Mouse (Mus musculus) liver, postnatal 0 days (tissue): Measurements from ENCODE around the gene Shcbp1l. TPM values are rescaled to one million over a fixed set of nuclear protein-coding genes. Genes with fewer than 3 reads are reported as not detected.
A peak's percentile ranks its signal among the peaks of the same experiment; 100 is the strongest.

Source experiments
- ATAC-seq: fragments of 200-750 bp; cut with Nextera tagmentation; 2 replicates; pipeline ENCODE4 v1.8.0; 2017; ENCODE audit warnings: mild to moderate bottlenecking, moderate library complexity
- DNase-seq: peaks from one replicate; pipeline ENCODE4 v3.0.0-alpha.2; 2016
- H3K27ac ChIP-seq: fragments of 300-500 bp; sonication (generic); 2 replicates; pipeline ENCODE4 v1.5.1; 2014; ENCODE audit warnings: antibody characterized with exemption, moderate library complexity, mild to moderate bottlenecking, low read depth
- H3K27me3 ChIP-seq: fragments of 300-500 bp; sonication (generic); 2 replicates; pipeline ENCODE4 v1.6.1; 2014; ENCODE audit warnings: low read length, control low read depth, mixed read lengths; ENCODE audit not compliant: insufficient read depth
- H3K36me3 ChIP-seq: fragments of 300-500 bp; sonication (generic); replicated peaks from 2 replicates; pipeline ENCODE4 v1.6.1; 2014; ENCODE audit warnings: mild to moderate bottlenecking, control low read depth, low read length, moderate library complexity, mixed read lengths; ENCODE audit not compliant: insufficient read depth
- H3K4me1 ChIP-seq: fragments of 300-500 bp; sonication (generic); 2 replicates; pipeline ENCODE4 v1.6.1; 2014; ENCODE audit warnings: antibody characterized with exemption, mild to moderate bottlenecking, control low read depth; ENCODE audit not compliant: insufficient read depth
- H3K4me2 ChIP-seq: fragments of 300-500 bp; sonication (generic); 2 replicates; pipeline ENCODE4 v1.6.1; 2014; ENCODE audit warnings: low read depth, mild to moderate bottlenecking, low read length, moderate library complexity, mixed read lengths
- H3K4me3 ChIP-seq: fragments of 300-500 bp; sonication (generic); 2 replicates; pipeline ENCODE4 v1.5.1; 2014; ENCODE audit warnings: low read depth, low read length
- H3K9ac ChIP-seq: fragments of 300-500 bp; sonication (generic); replicated peaks from 2 replicates; pipeline ENCODE4 v1.6.1; 2014; ENCODE audit warnings: mild to moderate bottlenecking, moderate library complexity
- H3K9me3 ChIP-seq: fragments of 300-500 bp; sonication (generic); 2 replicates; pipeline ENCODE4 v1.6.1; 2016; ENCODE audit warnings: mild to moderate bottlenecking, control low read depth, low read length, mixed read lengths
- CTCF ChIP-seq: sonication (generic); IDR thresholded peaks from 2 replicates; pipeline ENCODE4 v1.5.1; 2016; ENCODE audit warnings: antibody characterized with exemption, low read depth
- EP300 ChIP-seq: IDR thresholded peaks from 2 replicates; pipeline ENCODE4 v1.6.1; 2016; ENCODE audit warnings: antibody characterized with exemption, low read depth, mild to moderate bottlenecking
- WGBS: fragments of 180-500 bp; shearing (Covaris S2); extraction: QIAGEN DNeasy Blood & Tissue Kit; methylation state at CpG from one replicate; pipeline ENCODE4 v1.1.7; 2014; ENCODE audit not compliant: insufficient replicate concordance; 5-methylcytosine and 5-hydroxymethylcytosine counted together
- polyA plus RNA-seq: library from polyadenylated mRNA; unstranded; fragments of >200 nt; fragmentation: Nextera tagmentation; extraction: Ambion mirVana; gene quantifications from 2 replicates; pipeline ENCODE4 v1.2.1, GENCODE M21; 2015

The Shcbp1l gene
- polyA plus RNA-seq, 1 experiment from 2014 or later: 0.05 TPM

DNA sequence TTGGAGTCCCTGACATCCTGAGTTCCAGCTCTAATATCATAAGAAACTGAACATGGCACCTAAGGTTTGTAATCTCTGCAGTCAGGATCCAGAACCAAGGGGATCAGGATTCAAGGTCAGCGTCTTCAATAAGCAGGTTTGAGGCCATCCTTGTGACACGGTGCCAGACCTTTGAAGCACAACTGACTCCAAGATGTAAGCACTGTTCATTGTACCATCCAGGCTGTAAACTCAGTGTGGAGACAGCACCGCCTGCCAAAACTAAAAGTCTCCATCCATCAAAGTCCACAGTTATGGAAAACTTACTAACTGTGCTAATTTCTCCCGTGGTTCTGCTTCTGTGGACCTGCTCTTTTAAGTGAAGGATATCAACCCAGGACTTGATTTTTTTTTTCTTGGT, 65.0 kb downstream of the Shcbp1l start:
- no peak for ATAC-seq
- Histone ChIP-seq H3K9ac (no peak overlapping the region), H3K4me1 (peaks cover 13% of the 10 kb centered on the region), H3K27me3 (no peaks in the 10 kb centered on the region), H3K27ac (peak overlapping the region; percentile 40; the same call in 1 of the 2 replicates), H3K4me2 (no peak overlapping the region), H3K4me3 (no peak overlapping the region), H3K36me3 (no peaks in the 10 kb centered on the region), H3K9me3 (no peaks in the 10 kb centered on the region)
- 79% methylated on average over 4 of the region's 4 CpGs for WGBS
- no peak for TF ChIP-seq CTCF
- TF ChIP-seq EP300: no peak
- no peak for DNase-seq

DNA sequence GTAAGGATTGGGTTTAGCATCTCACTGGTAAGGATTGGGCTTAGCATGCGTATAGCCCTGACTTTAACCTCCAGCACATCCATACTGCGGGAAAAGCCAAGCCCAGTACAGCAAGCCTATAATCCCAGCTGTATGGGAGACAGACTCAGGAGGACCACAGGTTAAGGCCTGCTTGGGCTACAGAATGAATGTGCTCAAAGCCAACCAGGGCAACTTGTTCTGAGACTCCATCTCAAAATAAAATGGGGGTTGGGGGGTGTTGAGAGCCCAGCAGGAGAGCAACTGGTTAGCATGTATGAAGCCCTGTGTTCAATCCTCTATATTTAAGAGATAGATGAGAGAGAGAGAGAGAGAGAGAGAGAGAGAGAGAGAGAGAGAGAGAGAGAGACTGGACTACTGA, 66.4 kb downstream of the Shcbp1l start:
- H3K9me3 ChIP-seq: no peaks in the 10 kb centered on the region
- H3K27ac ChIP-seq: peak overlapping the region; percentile 64; the same call in 1 of the 2 replicates
- H3K9ac ChIP-seq: no peak overlapping the region
- no peaks in the 10 kb centered on the region for H3K36me3 ChIP-seq
- no peak overlapping the region for H3K4me3 ChIP-seq
- H3K4me2 ChIP-seq: no peak overlapping the region
- WGBS: 95% methylated on average over 2 of the region's 2 CpGs
- H3K4me1 ChIP-seq: peaks cover 4% of the 10 kb centered on the region
- H3K27me3 ChIP-seq: no peaks in the 10 kb centered on the region
- no peak for TF ChIP-seq EP300
- TF ChIP-seq CTCF: no peak
- no peak for DNase-seq
- ATAC-seq: no peak

DNA sequence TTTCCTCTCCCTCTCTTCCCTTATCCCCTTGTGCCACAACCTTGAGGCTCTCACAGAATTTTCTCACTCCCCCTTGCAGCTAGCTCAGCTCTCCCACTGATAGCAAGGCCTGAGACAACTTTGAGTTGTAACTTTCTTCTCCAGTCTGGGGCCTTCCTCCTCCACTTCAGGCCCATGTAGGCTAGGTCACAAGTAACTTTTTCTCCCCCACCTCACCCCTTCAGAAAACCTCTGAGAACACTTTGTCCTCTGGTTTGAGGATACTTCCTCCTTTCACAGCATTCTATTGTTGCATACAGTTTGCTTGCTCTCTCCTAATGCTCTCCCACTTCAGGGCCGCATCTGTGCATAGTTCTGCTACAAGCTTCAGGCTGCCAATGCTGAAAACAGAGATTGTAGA, 66.9 kb downstream of the Shcbp1l start:
- Histone ChIP-seq H3K27me3 (no peaks in the 10 kb centered on the region), H3K4me1 (peaks cover 4% of the 10 kb centered on the region), H3K27ac (peak overlapping the region; percentile 64), H3K4me2 (no peak overlapping the region), H3K9ac (no peak overlapping the region), H3K4me3 (no peak overlapping the region), H3K36me3 (no peaks in the 10 kb centered on the region), H3K9me3 (no peaks in the 10 kb centered on the region)
- 71% methylated on average over 1 of the region's 1 CpGs for WGBS
- TF ChIP-seq CTCF (no peak), EP300 (peak; percentile 34)
- DNase-seq (no peak), ATAC-seq (no peak)

DNA sequence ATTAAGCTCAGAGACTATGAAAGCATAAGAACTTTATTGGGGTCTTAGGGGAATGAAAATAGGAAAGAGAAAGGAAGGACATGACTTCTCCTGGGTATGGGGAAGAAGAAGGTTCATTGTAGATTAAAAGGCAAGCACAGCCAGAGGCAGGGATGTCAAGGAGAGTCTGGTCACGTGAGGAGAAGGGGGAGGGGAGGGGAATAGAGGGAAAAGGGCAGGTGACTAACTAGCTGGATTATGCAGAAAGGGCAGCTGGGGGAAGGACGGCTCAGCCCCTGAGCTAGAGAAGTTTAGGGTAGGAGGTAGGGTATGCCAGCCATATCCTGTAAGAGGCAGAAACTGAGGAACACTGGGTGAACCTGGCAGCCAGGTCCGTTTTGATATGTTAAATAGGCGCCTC, 68.4 kb downstream of the Shcbp1l start:
- H3K27ac ChIP-seq: no peak overlapping the region
- H3K9ac ChIP-seq: no peak overlapping the region
- TF ChIP-seq CTCF (no peak), EP300 (no peak)
- H3K4me1 ChIP-seq: no peaks in the 10 kb centered on the region; the same call in 1 of the 2 replicates
- WGBS: 51% methylated on average over 4 of the region's 4 CpGs
- no peak overlapping the region for H3K4me2 ChIP-seq
- no peak overlapping the region for H3K4me3 ChIP-seq
- no peaks in the 10 kb centered on the region for H3K27me3 ChIP-seq
- no peaks in the 10 kb centered on the region for H3K36me3 ChIP-seq
- ATAC-seq (no peak), DNase-seq (peak; percentile 43)
- no peaks in the 10 kb centered on the region for H3K9me3 ChIP-seq

DNA sequence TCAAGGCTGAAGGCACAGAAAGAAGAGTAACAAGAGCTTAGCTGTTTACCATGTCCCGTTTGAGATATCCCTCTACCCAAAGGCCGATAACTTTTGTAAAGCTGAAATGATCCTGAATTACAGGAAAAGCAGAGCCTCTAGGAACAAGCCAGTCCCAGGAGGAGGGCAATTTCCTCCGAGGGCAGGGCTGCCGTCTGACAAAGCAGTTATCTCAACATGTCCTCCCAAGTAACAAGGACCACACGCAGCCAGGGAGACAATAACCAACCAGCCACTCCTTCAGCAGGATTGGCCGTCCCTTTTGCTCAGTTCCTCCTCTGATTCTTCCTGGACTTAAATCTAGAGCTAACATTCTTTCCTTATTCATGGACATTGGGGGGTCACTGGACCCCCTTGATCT, 69.0 kb downstream of the Shcbp1l start:
- DNase-seq (no peak), ATAC-seq (no peak)

DNA sequence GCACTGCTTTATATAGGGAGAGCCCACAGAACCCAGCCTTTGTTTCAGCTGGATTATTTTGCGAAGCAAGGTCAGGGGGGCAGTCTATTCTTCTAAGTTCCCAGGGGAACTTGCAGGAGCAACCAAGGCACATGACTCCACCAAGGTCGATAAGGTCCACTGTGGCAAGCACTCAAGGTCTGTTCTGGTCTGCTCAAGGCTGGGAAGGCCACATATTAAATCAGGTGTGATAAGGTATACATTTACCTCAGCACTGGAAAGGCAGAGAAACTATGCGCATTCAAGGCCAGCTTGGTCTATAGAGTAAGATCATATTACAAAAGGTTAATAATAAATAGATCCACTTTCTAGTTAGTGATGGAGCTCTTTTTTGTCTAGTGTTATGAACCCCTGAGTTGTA, 71.1 kb downstream of the Shcbp1l start:
- Histone ChIP-seq H3K9ac (no peak overlapping the region), H3K9me3 (no peaks in the 10 kb centered on the region), H3K36me3 (no peaks in the 10 kb centered on the region), H3K27me3 (no peaks in the 10 kb centered on the region), H3K4me2 (no peak overlapping the region), H3K4me1 (no peaks in the 10 kb centered on the region; the same call in 1 of the 2 replicates), H3K27ac (no peak overlapping the region), H3K4me3 (no peak overlapping the region)
- no peak for DNase-seq
- no peak for ATAC-seq
- TF ChIP-seq CTCF: no peak
- TF ChIP-seq EP300: no peak
- WGBS: 73% methylated on average over 3 of the region's 3 CpGs

More for the DNA sequence above, 69.0 kb downstream of the Shcbp1l start:
- TF ChIP-seq CTCF (no peak), EP300 (no peak)
- Histone ChIP-seq H3K27me3 (no peaks in the 10 kb centered on the region), H3K4me2 (no peak overlapping the region), H3K9me3 (no peaks in the 10 kb centered on the region), H3K27ac (no peak overlapping the region), H3K36me3 (no peaks in the 10 kb centered on the region), H3K9ac (no peak overlapping the region), H3K4me3 (no peak overlapping the region), H3K4me1 (no peaks in the 10 kb centered on the region; the same call in 1 of the 2 replicates)
- 35% methylated on average over 6 of the region's 6 CpGs for WGBS

DNA sequence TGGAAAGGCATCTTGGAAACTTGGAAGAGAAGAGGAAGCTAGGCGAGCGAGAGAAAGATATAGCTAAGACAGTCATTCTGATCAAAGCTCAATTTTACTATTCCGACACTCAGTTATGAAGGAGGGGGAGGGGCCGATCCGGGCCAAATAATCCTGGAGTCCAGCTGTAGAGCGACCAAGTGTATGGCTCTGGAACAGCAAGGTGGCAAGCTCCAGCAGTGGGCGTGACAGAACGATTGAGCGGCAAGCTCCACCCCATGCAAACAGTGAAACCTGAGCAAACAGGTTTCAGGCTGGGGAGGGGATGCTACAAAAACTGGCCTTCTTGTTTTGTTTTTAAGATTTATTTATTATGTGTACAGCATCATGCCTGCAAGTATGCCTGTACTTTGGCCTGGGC, 75.1 kb downstream of the Shcbp1l start:
- no peaks in the 10 kb centered on the region for H3K9me3 ChIP-seq
- no peaks in the 10 kb centered on the region for H3K27me3 ChIP-seq
- H3K36me3 ChIP-seq: no peaks in the 10 kb centered on the region
- ATAC-seq: peak; percentile 38; the same call in 1 of the 2 replicates
- no peak overlapping the region for H3K27ac ChIP-seq
- DNase-seq: peak; percentile 30
- no peak overlapping the region for H3K4me3 ChIP-seq
- H3K4me2 ChIP-seq: no peak overlapping the region
- H3K9ac ChIP-seq: no peak overlapping the region
- no peak for TF ChIP-seq CTCF
- 68% methylated on average over 9 of the region's 9 CpGs for WGBS
- H3K4me1 ChIP-seq: no peaks in the 10 kb centered on the region
